Mouse (Mus musculus) ovary, adult 18-20 months (tissue): ENCODE measurements around the gene Akt3.

Experiments used
- DNase-seq: peaks from one replicate; pipeline ENCODE4 v3.0.0; 2022; ENCODE audit warnings: low spot score, mixed read lengths

Gene Akt3

GRCm38 (mm10) chr1:177048773-177049172 lies 209.2 kb downstream of the Akt3 start:
- DNase-seq: no peak

- DNase-seq: no peak
Measured at GRCm38 (mm10) chr1:177046963-177047362, 211.0 kb downstream of the Akt3 start.

GRCm38 (mm10) chr1:177045885-177046284 lies 212.1 kb downstream of the Akt3 start:
- DNase-seq: no peak

- DNase-seq: no peak
Measured at GRCm38 (mm10) chr1:177040058-177040457, 217.9 kb downstream of the Akt3 start.

GRCm38 (mm10) chr1:177039093-177039674 lies 218.8 kb downstream of the Akt3 start:
- no peak for DNase-seq

GRCm38 (mm10) chr1:177038383-177038782 lies 219.6 kb downstream of the Akt3 start:
- no peak for DNase-seq

- DNase-seq: no peak
Measured at GRCm38 (mm10) chr1:177035460-177035859, 222.5 kb downstream of the Akt3 start.

GRCm38 (mm10) chr1:177032233-177032632 lies 225.8 kb downstream of the Akt3 start:
- no peak for DNase-seq

- DNase-seq: no peak
Measured at GRCm38 (mm10) chr1:177031196-177031595, 226.8 kb downstream of the Akt3 start.

- DNase-seq: no peak
Measured at GRCm38 (mm10) chr1:177030669-177031068, 227.3 kb downstream of the Akt3 start.

- no peak for DNase-seq
Measured at GRCm38 (mm10) chr1:177029032-177029431, 229.0 kb downstream of the Akt3 start.

- no peak for DNase-seq
Measured at GRCm38 (mm10) chr1:177027706-177028105, 230.3 kb downstream of the Akt3 start.

GRCm38 (mm10) chr1:177022751-177023150 lies 235.3 kb downstream of the Akt3 start:
- DNase-seq: no peak

- no peak for DNase-seq
Measured at GRCm38 (mm10) chr1:177019668-177020067, 238.3 kb downstream of the Akt3 start.

GRCm38 (mm10) chr1:177018750-177019149 lies 239.3 kb downstream of the Akt3 start:
- DNase-seq: no peak

- no peak for DNase-seq
Measured at GRCm38 (mm10) chr1:177016729-177017128, 241.3 kb downstream of the Akt3 start.

GRCm38 (mm10) chr1:177015917-177016316 lies 242.1 kb downstream of the Akt3 start:
- no peak for DNase-seq

- DNase-seq: no peak
Measured at GRCm38 (mm10) chr1:177014921-177015439, 243.0 kb downstream of the Akt3 start.

- DNase-seq: no peak
Measured at GRCm38 (mm10) chr1:177014346-177014745, 243.7 kb downstream of the Akt3 start.

- DNase-seq: no peak
Measured at GRCm38 (mm10) chr1:177013776-177014175, 244.2 kb downstream of the Akt3 start.

- no peak for DNase-seq
Measured at GRCm38 (mm10) chr1:177013313-177013712, 244.7 kb downstream of the Akt3 start.

- no peak for DNase-seq
Measured at GRCm38 (mm10) chr1:177012774-177013173, 245.2 kb downstream of the Akt3 start.

- DNase-seq: no peak
Measured at GRCm38 (mm10) chr1:177011688-177012087, 246.3 kb downstream of the Akt3 start.

- DNase-seq: no peak
Measured at GRCm38 (mm10) chr1:177010607-177011302, 247.2 kb downstream of the Akt3 start.
